Mouse (Mus musculus) kidney, adult 10 weeks (tissue): ENCODE data around the gene Tmbim4. TPM values are rescaled to one million over a fixed set of nuclear protein-coding genes. Genes with fewer than 3 reads are reported as not detected.

Experiments used
- polyA plus RNA-seq: library from polyadenylated mRNA; stranded (reverse); fragments of 350-450 nt; fragmentation: Illumina TruSeq; extraction: RNeasy Lipid Tissue Mini Kit (QIAGEN cat#74804); gene quantifications from one replicate; pipeline ENCODE4 v1.2.3, GENCODE M21; 2014; ENCODE audit warnings: low read depth, low replicate concordance

The Tmbim4 gene
- 561 TPM for polyA plus RNA-seq

DNA sequence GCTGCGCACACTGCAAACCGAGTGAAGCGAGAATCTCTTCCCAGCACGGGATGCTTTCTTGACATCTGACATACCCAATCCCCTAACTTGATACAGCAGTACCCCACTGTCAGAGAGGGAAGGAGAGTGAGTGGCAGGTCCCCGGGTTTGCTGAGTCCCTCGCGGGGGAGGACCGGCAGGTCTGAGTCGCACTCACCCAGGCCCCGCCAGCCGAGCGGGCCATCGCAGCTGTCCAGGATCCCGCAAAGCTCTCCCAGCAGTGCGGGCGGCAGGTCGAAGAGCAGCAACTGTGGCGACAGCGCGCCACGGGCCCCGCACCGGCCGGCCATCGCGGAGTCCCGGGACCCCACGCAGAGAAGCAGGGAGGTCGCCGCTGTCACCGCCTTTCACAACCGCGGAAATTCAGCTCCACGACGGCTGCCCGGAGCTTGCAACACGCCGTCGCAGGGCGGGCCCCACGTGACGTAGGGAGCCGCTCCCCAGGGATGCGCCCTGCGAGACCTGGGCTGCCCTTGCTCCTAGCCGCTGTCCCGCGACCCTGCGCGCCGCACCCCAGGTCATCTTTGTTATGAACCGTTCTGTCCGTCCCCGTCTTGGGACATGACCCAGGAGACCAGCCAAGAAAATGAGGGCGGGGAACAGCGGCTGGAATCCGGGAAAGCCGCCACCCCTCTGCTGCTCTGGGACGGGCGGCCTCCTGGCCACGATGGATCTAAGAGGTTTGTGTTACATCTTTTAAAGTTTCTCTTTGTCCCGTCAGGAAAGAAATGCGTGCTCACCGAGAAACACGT, at the start of gene Tmbim4:
Gene Tmbim4, plus strand, starts transcription at position 460 of the 791 bp plus-strand sequence.

DNA sequence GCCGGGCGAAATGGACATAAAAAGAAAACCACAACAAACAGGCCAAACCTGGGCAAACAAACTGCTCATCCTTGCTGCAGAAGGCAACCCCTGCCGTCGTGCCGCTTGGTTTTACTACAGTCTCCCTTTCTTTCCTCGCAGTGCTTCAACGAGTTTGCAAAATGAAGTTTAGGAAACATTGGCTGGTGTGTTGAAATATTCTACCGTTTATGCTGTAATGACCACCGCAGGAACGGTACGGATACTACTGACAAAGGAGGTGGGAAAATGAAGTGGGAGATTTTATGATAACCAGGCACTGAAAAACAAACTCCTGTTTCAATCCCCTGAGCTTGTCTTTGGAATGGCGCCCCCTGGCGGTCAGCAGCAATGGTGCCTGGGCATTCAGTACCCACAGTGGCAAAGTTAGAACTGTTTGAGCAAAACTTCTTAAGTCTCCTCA, 592 bp downstream of the Tmbim4 start, which contains the start of gene Irak3:
Gene Irak3, minus strand, starts transcription at position 170 of the 442 bp plus-strand sequence.

DNA sequence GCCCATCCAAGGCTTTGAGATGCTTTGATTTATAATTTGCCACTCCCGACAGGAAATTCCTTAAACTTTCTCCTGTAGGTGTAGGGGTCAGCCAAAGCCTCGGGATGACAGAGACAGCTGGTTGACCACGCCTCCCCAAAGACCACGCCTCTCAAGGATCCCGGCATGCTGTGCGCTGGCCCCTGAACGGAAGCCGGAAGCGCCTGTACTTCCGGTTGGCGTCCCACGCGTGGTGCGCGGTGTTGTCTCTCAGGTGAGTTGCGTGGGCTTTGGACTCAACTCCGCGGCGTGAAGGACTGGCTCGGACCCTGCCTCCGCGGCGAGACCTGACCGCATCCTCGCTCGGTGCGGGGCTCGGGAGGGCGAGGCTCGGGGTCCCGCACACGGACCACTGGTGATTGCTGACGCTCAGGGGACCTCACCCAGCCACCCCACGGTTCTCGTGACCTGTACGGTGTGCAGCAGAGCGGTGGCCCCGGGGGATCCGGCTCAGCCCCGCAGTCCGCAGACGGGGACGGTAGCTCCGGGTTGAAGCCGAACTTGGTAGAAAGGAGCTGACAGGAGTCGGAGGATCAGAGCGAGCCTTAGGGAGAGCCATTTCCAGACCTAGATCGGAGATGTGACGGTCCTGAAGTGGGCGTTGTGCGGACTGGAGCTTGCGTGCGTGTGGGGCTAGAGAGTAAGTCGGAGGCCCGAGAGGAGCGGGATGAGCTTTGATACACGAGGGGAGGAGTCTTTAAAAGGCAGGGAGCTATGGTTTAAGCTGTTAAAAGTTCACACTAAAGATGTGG, 25.7 kb downstream of the Tmbim4 start, which contains the start of gene Llph:
Gene Llph, plus strand, starts transcription at position 200 of the 791 bp plus-strand sequence.

Other genes starting within 250 kb of the Tmbim4 start
- 8.9 TPM for gene Helb, start 88.6 kb upstream of the Tmbim4 start, polyA plus RNA-seq
- gene Irak3, start 540 bp downstream of the Tmbim4 start, polyA plus RNA-seq, result 3.0 TPM
- gene Llph, start 25.5 kb downstream of the Tmbim4 start, polyA plus RNA-seq, result 15.4 TPM